Mouse (Mus musculus): ENCODE data around the gene Cry2. TPM values are rescaled to one million over a fixed set of nuclear protein-coding genes. Genes with fewer than 3 reads are reported as not detected.

Gene Cry2
- polyA plus RNA-seq, 1 experiment from 2014 or later, result 51.4 TPM

DNA sequence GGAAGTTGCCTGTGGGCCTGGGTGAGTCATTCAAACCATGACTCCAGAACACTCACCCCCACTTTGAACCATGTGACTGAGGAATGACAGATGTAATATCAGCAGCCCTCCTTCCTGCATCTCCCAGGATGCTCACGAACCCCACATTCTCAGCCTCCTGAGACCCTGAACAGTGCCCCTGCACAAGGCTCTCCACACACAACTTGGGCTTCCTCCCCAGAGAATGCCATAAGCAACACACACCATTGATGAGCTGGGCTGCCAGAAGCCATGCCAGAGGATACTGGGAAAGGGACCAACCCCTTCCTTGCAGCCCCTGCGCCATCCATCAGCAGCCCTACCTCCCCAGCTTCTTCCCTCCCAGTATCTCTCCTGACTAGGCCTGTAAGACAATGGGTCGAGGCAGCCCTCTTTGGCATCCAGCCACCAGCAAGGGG, 45.7 kb downstream of the Cry2 start:
- peak overlapping the region; percentile 90 for H3K27ac ChIP-seq (ENCODE audit: low read depth, low read length)
- H3K4me1 ChIP-seq (ENCODE audit: control insufficient read depth, insufficient read depth, low read depth, low read length), result peaks cover 50% of the 10 kb centered on the region
- H3K9me3 ChIP-seq (ENCODE audit: control insufficient read depth, low read length), result no peaks in the 10 kb centered on the region
- H3K9ac ChIP-seq (ENCODE audit: low read depth, low read length), result peak overlapping the region; percentile 88
- peaks cover 35% of the 10 kb centered on the region for H3K36me3 ChIP-seq (ENCODE audit: control insufficient read depth, insufficient read depth, low read length)
- H3K27me3 ChIP-seq (replicated peaks; ENCODE audit: control insufficient read depth, insufficient read depth, low read length), result no peaks in the 10 kb centered on the region
- 17% methylated on average over 3 of the region's 3 CpGs for WGBS
- H3K4me3 ChIP-seq (ENCODE audit: low read length), result peak overlapping the region; percentile 81
- no peak for ATAC-seq
- peak overlapping the region; percentile 88 for H3K4me2 ChIP-seq (ENCODE audit: low read length)

DNA sequence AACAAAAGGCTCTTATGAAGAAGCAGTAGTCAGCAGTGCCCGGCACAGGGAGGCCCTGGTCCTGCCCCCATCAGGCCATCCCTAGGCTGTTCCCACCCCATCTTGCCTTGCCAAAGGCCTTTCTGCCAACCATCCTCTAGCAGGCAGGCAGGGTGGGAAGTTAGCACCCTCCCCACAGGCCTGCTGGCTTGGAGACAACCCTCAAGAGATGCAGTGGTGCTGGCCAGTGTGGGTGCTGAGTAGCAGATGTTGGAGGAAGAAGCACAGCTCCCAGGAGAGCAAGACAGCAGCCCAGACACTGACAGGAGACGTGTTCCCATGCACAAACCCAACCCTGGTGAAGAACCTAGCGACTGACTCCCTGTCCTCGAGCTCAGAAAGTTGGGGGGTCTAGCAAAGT, 46.2 kb downstream of the Cry2 start:
- H3K9me3 ChIP-seq (ENCODE audit: control insufficient read depth, low read length), result no peaks in the 10 kb centered on the region
- peak overlapping the region; percentile 88 for H3K4me2 ChIP-seq (ENCODE audit: low read length)
- H3K9ac ChIP-seq (ENCODE audit: low read depth, low read length), result peak overlapping the region; percentile 4; the same call in 1 of the 2 replicates
- peaks cover 45% of the 10 kb centered on the region for H3K4me1 ChIP-seq (ENCODE audit: control insufficient read depth, insufficient read depth, low read depth, low read length)
- H3K27me3 ChIP-seq (replicated peaks; ENCODE audit: control insufficient read depth, insufficient read depth, low read length), result no peaks in the 10 kb centered on the region
- ATAC-seq, result no peak
- peaks cover 35% of the 10 kb centered on the region for H3K36me3 ChIP-seq (ENCODE audit: control insufficient read depth, insufficient read depth, low read length)
- H3K4me3 ChIP-seq (ENCODE audit: low read length), result peak overlapping the region; percentile 81
- H3K27ac ChIP-seq (ENCODE audit: low read depth, low read length), result no peak overlapping the region
- 57% methylated on average over 4 of the region's 4 CpGs for WGBS

DNA sequence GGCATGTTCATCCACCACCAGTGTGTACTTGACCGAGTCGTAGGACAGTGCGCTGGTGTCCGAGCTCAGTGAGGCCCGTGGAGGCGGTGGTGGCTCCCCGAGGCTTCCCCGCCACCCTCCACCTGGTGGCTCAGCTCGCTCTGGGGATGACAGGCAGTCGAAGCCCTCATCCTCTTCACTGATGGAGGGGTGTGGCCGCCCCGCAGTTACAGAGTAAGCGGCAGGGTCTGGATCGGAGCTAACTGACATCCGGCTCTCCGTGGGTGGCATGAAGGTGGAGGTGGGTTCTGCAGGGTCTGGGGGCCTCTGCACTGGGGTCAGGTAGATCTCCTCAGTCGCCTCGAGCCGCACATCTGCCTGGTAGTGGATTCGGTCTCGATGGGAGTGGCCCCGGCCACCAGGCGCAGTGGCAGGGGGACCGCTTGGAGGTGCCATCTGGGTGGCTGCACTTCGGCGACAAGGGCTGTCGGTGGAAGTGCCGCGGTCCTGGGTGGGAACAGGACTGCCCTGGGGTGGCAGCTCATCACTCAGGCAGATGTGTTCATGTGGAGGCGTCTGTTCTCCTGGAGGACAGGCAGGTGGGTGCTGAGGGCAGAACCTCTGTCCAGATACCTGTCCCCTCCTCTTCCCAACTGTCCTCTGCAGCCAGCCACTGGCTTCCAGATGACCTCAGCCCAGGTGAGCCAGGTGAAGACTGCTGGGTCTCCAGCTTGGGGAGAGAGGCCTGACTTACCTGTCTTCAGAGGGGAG, 46.8 kb downstream of the Cry2 start:
- Histone ChIP-seq H3K36me3 (ENCODE audit: control insufficient read depth, insufficient read depth, low read length) (peaks cover 41% of the 10 kb centered on the region), H3K9me3 (ENCODE audit: control insufficient read depth, low read length) (no peaks in the 10 kb centered on the region), H3K4me1 (ENCODE audit: control insufficient read depth, insufficient read depth, low read depth, low read length) (peaks cover 39% of the 10 kb centered on the region), H3K9ac (ENCODE audit: low read depth, low read length) (0 out of 2 replicates have a peak overlapping the region, but pooled peaks have one; percentile 4), H3K4me3 (ENCODE audit: low read length) (no peak overlapping the region), H3K27ac (ENCODE audit: low read depth, low read length) (no peak overlapping the region), H3K4me2 (ENCODE audit: low read length) (no peak overlapping the region), H3K27me3 (replicated peaks; ENCODE audit: control insufficient read depth, insufficient read depth, low read length) (no peaks in the 10 kb centered on the region)
- WGBS, result 90% methylated on average over 30 of the region's 30 CpGs
- ATAC-seq, result no peak

DNA sequence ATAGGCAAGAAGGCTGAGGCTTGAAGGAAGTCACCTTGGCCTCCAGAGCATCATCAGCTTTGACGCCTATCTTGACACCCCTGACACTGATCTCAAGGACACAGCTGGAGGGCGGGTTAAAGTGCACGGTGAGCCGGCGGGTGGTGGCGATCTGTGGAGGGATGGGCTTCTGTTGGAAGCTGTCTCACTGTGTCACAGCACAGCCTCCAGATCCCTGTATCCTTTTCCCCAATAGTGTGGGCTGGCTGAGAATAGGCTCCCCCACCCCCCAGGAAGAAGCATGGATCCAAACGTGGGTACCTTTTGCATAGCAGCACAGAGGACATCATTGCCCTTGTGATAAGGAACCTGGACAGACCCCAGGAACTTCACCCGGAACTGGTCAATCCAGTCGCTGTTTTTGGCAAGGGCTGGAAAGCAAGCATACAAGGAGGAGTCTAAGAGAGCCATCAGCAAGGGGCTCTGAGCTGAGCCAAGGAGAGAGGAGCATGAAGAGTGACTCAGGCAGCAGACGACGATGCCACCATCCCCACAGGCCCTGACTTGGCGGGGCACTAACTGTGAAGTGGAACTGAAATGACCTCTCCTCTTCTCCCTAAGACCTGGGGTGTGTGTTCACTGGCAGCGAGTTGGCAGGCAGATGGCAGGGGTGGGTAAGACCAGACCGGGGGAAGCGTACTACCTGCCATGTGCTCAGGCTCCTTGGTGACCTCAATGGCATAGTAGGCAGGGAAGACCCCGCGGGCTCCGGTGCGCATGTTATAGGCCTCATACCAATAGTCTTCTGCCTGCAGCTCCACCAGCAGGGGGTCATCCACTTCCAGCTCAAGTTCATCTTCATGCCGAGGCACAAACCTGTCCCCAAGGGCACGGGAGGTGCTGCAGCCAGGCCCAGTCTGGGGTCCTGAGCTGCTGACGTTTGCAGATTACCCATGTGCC, 48.5 kb downstream of the Cry2 start:
- no peak overlapping the region for H3K27ac ChIP-seq (ENCODE audit: low read depth, low read length)
- ATAC-seq, result no peak
- WGBS, result 78% methylated on average over 22 of the region's 22 CpGs
- H3K4me2 ChIP-seq (ENCODE audit: low read length), result no peak overlapping the region
- H3K36me3 ChIP-seq (ENCODE audit: control insufficient read depth, insufficient read depth, low read length), result peaks cover 51% of the 10 kb centered on the region
- H3K4me3 ChIP-seq (ENCODE audit: low read length), result no peak overlapping the region
- H3K4me1 ChIP-seq (ENCODE audit: control insufficient read depth, insufficient read depth, low read depth, low read length), result peaks cover 25% of the 10 kb centered on the region
- H3K9me3 ChIP-seq (ENCODE audit: control insufficient read depth, low read length), result no peaks in the 10 kb centered on the region
- H3K9ac ChIP-seq (ENCODE audit: low read depth, low read length), result no peak overlapping the region
- H3K27me3 ChIP-seq (replicated peaks; ENCODE audit: control insufficient read depth, insufficient read depth, low read length), result no peaks in the 10 kb centered on the region

DNA sequence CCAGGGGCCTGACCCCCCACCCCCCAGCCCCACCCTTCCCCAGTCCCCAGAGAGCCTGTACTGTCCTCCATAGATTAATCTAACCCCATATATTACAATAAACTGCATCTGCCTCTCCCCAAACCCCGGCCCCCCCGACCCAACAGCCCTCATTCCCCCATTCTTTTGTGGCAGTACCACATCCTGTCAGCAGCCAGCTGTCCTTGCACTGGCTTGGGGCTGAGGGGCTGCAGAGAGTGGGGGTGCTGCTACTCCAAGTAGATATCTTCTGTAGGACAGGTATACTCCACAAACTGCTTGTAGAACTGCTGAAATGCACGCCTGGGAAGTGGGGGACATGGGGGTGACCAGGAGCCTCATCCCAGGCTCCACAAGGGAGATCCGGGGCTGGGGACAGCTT, 49.7 kb downstream of the Cry2 start:
- Histone ChIP-seq H3K36me3 (ENCODE audit: control insufficient read depth, insufficient read depth, low read length) (peaks cover 53% of the 10 kb centered on the region), H3K9me3 (ENCODE audit: control insufficient read depth, low read length) (no peaks in the 10 kb centered on the region), H3K27me3 (replicated peaks; ENCODE audit: control insufficient read depth, insufficient read depth, low read length) (no peaks in the 10 kb centered on the region), H3K9ac (ENCODE audit: low read depth, low read length) (no peak overlapping the region), H3K27ac (ENCODE audit: low read depth, low read length) (no peak overlapping the region), H3K4me1 (ENCODE audit: control insufficient read depth, insufficient read depth, low read depth, low read length) (peaks cover 15% of the 10 kb centered on the region), H3K4me3 (ENCODE audit: low read length) (no peak overlapping the region), H3K4me2 (ENCODE audit: low read length) (no peak overlapping the region)
- 76% methylated on average over 4 of the region's 4 CpGs for WGBS
- ATAC-seq, result no peak

DNA sequence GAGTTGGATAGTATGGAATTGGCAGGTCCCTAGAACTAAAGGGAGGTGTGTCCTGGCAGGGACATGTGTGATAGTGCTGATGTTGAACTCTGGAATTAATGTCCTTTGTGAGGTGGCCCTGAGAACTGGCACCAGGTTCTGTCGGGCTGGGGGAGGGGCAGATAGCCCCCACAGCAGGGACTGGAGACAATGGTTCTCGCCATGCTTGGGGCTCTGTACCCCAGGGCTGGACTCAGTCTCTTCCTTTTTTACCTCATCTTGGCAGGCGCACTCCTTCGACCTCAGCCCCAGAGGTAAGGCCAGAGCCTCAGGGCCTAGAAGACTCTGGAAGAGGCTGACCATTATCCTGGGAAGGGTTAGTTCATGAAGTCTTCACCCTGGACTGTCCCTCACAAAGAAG, 51.1 kb downstream of the Cry2 start:
- Histone ChIP-seq H3K4me3 (ENCODE audit: low read length) (no peak overlapping the region), H3K4me1 (ENCODE audit: control insufficient read depth, insufficient read depth, low read depth, low read length) (peaks cover 6% of the 10 kb centered on the region), H3K9ac (ENCODE audit: low read depth, low read length) (no peak overlapping the region), H3K9me3 (ENCODE audit: control insufficient read depth, low read length) (no peaks in the 10 kb centered on the region), H3K4me2 (ENCODE audit: low read length) (no peak overlapping the region), H3K27ac (ENCODE audit: low read depth, low read length) (no peak overlapping the region), H3K27me3 (replicated peaks; ENCODE audit: control insufficient read depth, insufficient read depth, low read length) (no peaks in the 10 kb centered on the region), H3K36me3 (ENCODE audit: control insufficient read depth, insufficient read depth, low read length) (peaks cover 62% of the 10 kb centered on the region)
- ATAC-seq, result no peak
- 77% methylated on average over 4 of the region's 4 CpGs for WGBS

DNA sequence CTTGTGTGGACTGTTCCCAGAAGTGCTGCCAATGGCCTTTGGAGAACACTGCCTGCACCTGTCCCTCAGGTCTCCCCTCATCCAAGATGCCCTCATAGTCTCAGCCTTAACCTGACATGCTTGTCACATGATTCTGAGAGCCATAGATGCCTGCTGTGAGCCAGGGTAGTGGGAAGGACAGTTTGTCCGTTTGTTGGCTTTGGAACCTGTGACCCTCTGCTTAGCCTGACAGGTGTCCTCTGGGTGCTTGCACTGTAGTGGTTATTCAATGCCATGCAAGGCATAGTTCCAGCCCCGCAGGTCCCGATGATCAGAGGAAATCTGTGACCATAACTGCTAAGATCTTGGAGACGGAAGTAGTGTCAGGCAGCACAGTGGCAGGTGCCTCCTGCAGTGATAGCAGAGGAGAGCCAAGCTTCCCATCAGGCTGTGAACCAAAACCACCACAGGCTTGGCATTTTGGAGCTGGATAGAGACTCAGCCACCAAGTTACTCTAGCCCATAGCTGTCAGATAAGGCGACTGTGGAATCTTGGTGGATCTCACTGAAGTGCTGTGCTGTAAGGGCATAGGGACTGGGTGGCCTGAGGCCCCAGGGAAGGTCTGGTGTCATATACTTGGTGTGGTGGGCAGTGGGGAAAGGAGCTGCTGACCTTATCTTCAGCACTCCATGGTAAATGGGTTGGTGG, 51.8 kb downstream of the Cry2 start, which contains the start of gene 1700029I15Rik:
TSS of gene 1700029I15Rik (plus strand) at position 638 of the 688 bp plus-strand sequence.
- WGBS, result 87% methylated on average over 5 of the region's 5 CpGs
- no peak within 1 kb of the TSS for H3K9ac ChIP-seq (ENCODE audit: low read depth, low read length)
- H3K27me3 ChIP-seq (replicated peaks; ENCODE audit: control insufficient read depth, insufficient read depth, low read length), result no peaks in the 10 kb centered on the region
- ATAC-seq, result no peak
- peaks cover 58% of the 10 kb centered on the region for H3K36me3 ChIP-seq (ENCODE audit: control insufficient read depth, insufficient read depth, low read length)
- H3K4me2 ChIP-seq (ENCODE audit: low read length), result no peak within 1 kb of the TSS
- no peaks in the 10 kb centered on the region for H3K4me1 ChIP-seq (ENCODE audit: control insufficient read depth, insufficient read depth, low read depth, low read length)
- H3K27ac ChIP-seq (ENCODE audit: low read depth, low read length), result no peak within 1 kb of the TSS
- no peak within 1 kb of the TSS for H3K4me3 ChIP-seq (ENCODE audit: low read length)
- no peaks in the 10 kb centered on the region for H3K9me3 ChIP-seq (ENCODE audit: control insufficient read depth, low read length)

DNA sequence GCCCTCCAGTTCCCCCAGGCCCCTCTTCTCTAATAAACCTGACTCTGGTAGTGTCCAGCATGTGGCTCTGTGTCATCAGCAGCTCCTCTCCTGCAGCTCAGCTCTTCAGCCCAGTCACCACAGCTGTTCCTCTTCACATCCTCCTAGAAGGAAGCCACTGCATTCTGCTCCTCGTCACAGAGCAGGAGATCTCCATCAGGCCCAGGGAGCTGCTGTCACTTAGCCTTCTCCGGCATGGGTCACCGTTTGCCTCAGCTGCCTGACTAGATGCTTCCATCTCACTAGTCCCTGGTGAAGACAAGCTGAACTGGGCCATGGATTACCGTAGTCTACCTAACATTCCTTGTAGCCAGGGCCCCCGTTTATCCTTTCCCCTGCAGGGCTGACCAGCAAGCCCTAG, 52.7 kb downstream of the Cry2 start:
- WGBS, result 86% methylated on average over 5 of the region's 5 CpGs

More for the DNA sequence above, 52.7 kb downstream of the Cry2 start:
- ATAC-seq, result no peak
- Histone ChIP-seq H3K36me3 (ENCODE audit: control insufficient read depth, insufficient read depth, low read length) (peaks cover 49% of the 10 kb centered on the region), H3K9ac (ENCODE audit: low read depth, low read length) (no peak overlapping the region; the same call in 1 of the 2 replicates), H3K9me3 (ENCODE audit: control insufficient read depth, low read length) (no peaks in the 10 kb centered on the region), H3K4me2 (ENCODE audit: low read length) (no peak overlapping the region), H3K4me1 (ENCODE audit: control insufficient read depth, insufficient read depth, low read depth, low read length) (peaks cover 4% of the 10 kb centered on the region), H3K27ac (ENCODE audit: low read depth, low read length) (no peak overlapping the region), H3K4me3 (ENCODE audit: low read length) (no peak overlapping the region), H3K27me3 (replicated peaks; ENCODE audit: control insufficient read depth, insufficient read depth, low read length) (no peaks in the 10 kb centered on the region)
